Mouse (Mus musculus): ENCODE measurements around the gene Cib3.
A peak's percentile ranks its signal among the peaks of the same experiment; 100 is the strongest.

The Cib3 gene

DNA sequence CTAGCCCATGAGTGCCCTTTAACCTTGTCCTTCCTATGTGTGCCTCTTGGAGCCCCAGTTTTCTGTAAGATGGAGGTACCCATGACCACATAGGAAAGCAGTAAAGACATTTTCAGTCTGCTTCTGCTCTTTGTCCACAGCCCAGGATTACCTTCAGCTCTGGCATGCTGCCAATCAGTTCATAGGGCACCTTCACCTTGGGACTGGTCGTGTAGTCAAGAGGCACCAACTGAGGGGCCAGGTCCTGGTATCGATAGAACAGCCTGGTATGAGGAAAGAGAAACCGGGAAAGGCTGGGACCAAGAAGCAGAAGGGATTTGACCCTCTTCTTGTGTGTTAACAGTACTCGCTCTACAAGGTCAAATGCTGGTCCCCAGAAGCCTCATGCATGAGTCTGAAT is 2.4 kb downstream of the Cib3 start:
- DNase-seq (ENCODE audit: low spot score) = no peak

DNA sequence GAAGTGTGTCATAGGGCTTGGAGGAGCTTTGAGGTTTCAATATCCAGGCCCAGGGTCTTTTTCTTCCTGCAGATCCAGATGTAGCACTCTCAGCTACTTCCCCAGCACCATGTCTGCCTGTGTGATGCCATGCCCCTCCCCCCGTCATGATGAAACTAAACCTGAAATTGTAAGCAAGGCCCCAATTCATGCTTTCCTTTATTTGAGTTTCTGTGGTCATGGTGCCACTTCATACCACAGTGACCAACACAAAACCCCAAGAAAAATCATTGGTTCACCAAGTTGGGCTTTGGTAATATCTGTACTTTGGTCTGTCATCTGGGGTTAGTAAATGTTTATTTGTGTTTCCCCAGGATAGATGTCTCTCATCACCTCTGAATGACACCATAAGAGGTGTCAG is 4.1 kb downstream of the Cib3 start:
- no peak for DNase-seq (ENCODE audit: low spot score)

DNA sequence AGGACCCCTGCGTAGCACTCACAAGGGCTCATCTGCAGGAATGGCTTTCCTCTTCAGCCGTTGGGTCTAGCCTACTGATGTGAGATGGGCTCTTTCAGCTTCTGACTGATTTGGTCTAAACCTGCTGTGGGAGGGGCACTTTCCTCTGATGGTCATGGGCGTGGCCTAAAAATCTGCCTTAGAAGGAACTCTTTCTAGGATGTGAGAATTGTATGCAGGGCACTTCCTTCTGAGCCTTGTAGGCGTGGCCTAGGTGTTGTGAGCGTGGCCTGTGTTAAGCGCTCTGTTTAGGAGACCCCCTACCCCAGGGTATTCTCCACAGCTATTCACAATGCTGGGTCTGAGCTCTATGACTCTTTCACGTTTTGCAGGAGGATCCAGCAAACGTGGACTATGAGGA is 14.6 kb downstream of the Cib3 start:
- DNase-seq (ENCODE audit: low spot score) = no peak

DNA sequence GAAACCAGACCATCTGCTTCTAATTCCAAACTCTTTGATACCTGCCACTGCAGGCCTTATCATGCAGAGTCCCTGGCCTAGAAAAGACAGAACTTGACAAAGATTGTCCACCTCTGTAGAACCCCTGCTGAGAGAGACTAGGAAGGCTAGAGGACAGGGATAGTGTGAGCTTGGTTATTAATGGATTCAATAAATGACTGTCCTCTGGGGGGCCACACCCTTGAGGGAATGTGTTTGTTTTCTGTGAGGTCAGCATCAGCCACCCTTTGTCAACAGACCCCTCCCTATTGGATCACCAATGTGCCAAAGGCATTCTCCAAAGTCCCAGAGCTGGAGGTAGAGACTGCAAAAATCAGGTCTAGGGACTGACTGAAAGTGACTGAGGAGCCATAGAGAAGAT is 20.6 kb downstream of the Cib3 start:
- DNase-seq (ENCODE audit: low spot score) = no peak

DNA sequence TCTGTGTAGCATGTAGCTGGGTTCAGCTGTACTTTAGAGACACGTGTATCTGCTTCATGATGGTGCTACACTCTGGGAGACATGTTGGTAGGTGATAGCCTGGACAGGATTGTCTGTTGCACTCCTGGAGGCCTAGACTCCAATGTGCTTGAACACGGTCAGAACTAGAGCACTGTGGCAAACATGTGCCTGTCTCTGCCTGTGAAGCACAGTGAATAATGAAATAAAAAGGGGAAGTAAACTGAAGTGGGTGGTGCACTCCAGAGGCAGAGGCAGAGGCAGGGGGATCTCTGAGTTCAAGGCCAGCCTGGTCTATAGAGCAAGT is 22.5 kb downstream of the Cib3 start:
- DNase-seq (ENCODE audit: low spot score) = no peak

DNA sequence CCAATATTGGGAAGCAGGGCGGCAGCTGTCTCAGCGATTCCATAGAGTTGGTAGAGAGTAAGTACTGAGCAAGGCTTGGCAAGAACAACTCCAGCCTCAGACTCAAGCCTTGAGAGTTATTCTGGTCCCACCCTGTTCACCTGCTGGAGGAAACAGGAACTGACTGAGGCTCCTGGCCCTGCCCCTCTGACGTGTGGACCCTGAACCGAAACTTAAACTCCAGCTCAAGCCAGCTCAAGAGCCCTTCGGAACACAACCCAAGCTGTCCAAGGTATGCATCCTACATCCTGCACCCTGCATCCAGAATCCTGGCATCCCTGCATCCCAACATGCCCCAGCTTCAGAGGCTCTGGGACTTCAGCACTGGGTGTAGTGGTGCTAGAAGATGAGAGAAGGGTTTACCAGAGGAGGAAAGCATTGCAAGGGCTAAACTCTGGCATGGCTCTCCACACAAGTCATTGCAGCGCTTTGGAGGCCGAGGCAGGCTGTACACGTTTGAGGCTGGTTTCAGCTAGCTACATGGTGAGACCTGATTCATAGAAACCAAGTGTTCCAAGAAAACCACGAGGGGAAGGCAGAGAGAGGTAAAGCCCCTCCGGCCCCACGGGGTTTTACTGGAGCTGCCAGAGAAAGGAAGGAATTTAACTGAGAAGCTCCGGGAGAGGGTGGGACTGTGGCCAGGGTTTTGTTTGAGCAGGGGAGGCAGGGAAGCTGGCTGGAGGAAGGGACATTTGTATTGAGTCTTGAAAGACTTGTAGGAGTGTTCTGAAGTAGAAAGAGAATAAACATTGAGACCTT is 23.0 kb downstream of the Cib3 start, which contains the start of gene Hsh2d:
Gene Hsh2d, plus strand, starts transcription at position 222 of the 798 bp plus-strand sequence.
- DNase-seq (ENCODE audit: low spot score) = no peak

DNA sequence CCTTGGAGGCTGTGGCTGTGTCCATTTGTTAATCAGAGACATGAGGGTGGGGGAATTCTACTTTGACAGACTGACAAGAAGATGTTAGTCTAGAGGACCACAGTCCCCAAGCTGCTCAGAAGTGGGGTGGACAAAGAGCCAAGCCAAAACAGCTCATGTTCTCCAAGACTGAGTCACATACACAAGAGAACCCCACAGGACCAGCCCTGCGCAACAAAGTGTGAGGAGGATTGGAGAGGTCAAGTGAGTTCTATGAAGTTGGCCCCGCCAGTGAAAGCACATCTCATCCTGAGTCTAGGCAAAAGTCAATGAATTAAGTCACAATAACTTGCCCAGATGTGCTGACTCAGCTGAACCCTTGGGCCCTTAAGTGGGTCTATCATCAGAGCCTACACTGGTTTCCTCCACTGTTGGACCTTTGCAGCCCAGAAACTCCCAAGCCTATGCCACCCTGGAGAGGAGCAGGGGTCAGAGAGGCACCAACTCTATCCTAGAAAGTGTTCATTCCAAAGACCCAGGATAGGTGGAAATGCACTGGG is 24.8 kb downstream of the Cib3 start:
- no peak for DNase-seq (ENCODE audit: low spot score)

DNA sequence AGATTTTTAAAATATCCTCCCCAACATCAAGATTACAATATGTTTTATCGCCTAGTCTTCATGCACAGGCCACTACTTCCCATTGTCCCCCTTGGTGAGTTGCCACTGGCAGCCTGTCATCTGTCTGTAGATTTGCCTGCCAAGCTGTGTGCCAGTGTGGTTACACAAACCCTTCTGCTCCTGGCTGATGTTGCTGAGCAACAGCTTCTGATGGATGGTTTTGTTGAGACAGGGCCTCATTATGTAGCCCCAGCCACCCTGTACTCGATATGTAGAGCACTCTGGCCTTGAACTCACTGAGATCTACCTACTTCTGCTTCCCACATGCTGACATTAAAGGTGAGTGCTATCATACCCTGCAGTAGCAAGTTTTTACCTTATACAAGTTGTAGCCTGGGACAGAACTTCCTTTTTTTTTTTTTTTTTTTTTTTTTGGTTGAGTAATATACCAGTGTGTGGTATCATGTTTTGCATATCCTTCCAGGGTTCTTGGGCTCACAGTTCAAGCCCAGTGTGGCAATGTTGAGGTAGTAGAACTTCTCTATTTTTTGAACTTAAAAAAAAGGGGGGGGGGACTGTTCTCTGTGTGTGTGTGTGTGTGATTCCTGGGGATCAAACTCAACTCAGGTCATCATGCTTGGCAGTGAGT is 29.0 kb downstream of the Cib3 start:
- no peak for DNase-seq (ENCODE audit: low spot score)

DNA sequence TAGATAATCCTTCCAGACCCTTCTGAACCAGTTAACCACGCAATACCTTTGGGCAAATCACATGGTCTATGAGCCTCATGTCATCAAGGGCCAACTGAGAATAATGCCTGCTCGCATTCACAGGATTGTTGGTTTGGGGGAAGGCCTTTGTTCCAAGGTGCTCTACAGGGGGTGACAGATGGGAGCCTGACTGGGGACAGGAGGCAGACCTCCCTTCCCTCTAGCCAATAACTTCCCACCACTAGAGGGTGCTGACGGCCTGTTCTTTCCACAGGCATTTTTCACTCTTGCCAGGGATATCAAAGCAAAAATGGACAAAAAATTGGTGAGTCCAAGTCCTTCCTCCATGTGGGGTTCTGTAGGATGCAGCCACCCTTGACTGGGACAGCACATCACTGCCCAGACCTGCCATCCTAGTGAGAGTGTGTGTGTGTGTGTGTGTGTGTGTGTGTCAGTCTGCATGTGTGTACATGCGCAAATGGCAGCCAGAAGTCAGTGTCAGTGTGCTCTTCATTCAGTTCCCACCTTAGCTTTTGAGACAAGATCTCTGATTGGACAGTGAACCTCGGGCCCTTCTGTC is 35.2 kb downstream of the Cib3 start:
- peak; percentile 83 for DNase-seq (ENCODE audit: low spot score)

DNA sequence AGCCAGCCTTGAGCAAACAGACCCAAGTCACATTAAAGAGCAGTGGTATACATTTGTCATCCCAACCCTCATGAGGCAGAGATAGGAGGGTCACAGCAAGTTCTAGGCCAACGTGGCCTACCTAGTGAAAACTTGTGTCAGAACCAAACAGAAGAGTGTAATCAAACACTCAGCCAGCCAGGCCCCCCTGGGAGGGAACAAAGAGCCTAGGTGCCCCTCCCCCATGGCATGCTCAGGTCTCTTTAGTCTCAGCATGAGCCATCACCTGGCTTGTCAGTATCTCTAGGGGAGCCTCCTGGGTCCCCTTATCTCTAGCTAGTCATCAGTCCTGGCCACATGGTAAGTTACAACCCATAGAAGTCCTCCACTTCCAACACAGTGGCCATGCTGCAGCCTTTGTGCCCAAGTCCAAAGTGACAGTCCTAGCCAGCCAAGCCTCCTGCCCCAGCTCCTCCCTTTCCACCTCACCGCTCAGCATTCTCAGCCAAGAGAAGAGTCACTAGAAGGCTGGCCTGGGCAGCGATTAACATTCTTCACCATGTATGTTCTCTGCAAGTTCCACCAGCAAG is 42.9 kb downstream of the Cib3 start:
- DNase-seq (ENCODE audit: low spot score) = no peak

DNA sequence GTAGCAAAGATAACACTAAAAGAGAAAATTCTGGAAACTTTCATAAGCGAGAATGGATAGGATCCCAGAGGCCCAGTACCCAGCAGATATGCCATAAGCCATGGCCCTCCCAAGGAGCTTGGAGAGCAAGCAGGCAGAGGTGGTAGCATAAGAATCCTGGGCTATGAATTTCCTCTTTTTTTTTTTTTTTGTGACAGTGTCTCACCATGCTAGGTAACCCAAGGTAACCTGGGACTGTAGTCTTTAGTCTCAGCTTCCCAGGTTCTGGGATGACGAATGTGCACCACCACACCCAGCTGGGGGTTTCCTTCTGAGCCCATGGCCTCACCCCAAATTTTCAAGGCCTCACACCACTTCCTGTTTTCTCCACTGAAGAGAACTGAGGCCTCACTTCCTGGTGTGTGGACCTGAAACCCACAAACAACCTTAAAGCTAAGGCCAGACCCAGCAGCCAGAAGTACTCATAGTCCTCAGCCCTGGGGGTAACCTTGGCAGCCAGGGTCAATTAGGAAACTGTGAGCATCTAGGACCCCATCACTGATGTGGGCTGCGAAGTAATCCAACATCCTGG is 43.5 kb downstream of the Cib3 start:
- DNase-seq (ENCODE audit: low spot score) = no peak

DNA sequence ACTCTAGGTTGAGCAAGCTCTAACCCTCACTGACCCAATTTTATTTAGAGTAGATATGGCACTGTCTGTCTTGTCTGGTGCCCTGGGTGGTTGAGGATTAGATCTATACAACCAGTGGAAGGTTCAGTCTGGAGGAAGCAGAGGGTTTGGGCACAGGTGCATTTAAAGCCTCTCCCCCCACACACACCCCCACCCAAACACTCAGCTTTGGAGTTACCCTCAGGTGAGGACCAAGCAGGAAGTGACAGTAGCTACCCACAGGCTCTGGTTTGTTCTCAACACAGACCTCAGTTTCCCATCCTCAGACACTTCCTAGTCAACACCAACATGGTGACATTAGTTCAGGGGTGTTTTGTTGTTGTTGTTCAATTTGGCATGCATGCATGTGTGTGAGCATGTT is 49.8 kb downstream of the Cib3 start:
- no peak for DNase-seq (ENCODE audit: low spot score)

DNA sequence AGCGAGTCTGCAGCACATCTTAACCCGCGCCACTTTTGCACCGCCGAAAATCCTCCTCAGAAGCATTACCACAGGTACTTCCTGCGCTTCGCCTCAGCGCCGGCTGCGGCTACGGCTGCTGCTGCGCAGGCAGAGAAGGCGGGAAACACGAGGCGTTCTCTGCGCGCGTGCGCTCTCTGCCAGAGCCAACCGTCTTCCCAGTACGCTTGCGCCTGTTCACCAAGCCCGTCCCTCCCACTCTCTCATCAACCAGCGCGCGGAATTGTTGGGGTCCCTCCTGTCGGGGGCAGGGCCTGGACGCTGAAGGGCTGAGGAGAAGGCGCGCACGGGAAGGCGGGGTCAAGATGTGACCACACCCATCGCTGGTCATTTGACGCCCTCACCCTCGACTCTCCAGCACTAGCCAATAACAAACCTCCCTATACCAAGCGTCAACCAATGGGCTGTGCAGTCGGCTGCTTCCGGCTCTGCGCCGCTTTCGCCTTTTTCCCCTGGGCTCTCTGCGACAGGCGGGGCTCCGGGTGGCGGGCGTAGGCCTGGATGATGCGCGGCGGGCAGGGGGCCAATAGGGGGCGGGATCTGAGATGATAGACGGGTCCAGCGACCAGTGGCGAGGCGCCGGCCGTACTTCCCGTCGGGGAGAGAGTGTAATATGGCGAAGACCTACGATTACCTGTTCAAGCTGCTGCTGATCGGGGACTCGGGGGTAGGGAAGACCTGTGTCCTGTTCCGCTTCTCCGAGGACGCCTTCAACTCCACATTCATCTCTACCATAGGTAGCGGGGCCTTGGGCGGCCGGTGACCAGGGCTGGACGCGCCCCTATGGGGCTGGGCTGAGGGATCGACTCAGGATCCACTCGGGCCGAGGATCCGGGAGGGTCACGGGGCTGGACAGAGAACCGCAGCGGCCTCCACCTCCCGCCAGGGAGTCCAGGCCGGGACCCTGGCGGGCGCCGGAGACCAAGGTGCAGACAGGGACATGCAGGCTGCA is 51.6 kb downstream of the Cib3 start, which contains the start of gene Rab8a:
Gene Rab8a, plus strand, starts transcription at position 494 of the 991 bp plus-strand sequence.
- DNase-seq (ENCODE audit: low spot score) = peak; percentile 86

DNA sequence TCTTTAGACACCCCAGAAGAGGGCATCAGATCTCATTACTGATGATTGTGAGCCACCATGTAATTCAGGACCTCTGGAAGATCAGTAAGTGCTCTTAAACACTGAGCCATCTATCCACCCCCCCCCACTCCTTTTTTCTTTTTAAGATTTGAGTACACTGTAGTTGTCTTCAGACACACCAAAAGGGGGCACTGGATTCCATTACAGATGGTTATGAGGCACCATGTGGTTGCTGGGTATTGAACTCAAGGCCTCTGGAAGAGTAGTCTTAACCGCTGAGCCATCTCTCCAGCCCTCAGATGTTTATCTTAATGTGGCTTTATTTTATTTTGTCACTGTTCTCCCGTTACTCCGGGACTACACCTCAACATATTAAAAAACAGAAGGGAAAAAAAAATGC is 52.6 kb downstream of the Cib3 start:
- DNase-seq (ENCODE audit: low spot score) = no peak

DNA sequence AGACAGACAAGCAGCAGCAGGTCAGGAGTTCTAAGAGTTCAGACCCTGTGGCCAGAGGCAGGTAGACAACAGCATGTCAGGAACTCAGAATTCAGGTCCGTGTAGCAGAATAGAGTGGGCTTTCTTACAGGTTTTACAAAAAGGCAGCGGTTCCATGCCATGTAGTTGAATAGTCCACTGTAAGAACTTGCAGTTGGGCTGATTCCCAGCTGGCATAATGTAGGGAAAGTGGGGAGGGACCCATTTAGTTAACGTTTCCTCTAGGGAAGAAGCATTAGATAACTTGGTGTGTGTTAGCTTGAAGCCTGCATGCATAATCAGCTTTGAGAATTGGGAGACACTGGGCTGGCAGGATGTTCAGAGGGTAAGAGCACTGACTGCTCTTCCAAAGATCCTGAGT is 53.9 kb downstream of the Cib3 start:
- no peak for DNase-seq (ENCODE audit: low spot score)

DNA sequence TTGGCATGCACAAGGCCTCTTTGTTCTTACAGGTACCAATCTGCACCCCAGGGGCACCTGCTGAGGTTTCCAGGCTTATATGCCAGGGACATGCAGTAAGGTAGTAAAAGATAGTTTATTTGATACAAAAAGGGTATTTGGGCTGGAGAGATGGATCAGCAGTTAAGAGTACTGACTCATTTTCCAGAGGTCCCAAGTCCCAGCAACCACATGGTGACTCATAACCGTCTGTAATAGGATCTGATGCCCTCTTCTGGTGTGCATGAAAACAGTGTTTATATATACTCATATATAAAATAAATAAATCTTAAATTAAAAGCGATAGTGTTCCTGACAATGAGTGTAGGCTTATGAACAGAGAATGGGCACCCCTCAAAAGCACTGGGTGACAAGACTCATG is 54.5 kb downstream of the Cib3 start:
- DNase-seq (ENCODE audit: low spot score) = no peak

All from MN1 (cell line).